Mouse (Mus musculus) G1E-ER4 (cell line): ENCODE results near the gene Sema7a. TPM values are rescaled to one million over a fixed set of nuclear protein-coding genes. Genes with fewer than 3 reads are reported as not detected.

Source experiments
- GATA1 ChIP-seq: IDR thresholded peaks from one replicate; pipeline ENCODE4 v1.8.0; 2012; ENCODE audit warnings: low read length, inconsistent platforms
- polyA plus RNA-seq: library from polyadenylated mRNA; stranded (reverse); fragments of >175 nt; gene quantifications from 2 replicates; pipeline ENCODE4 v1.2.3, GENCODE M21; 2012

Sema7a gene
- polyA plus RNA-seq, 1 experiment, result 0.02 TPM

GRCm38 (mm10) chr9:57978025-57978424, 38.1 kb downstream of the Sema7a start:
- TF ChIP-seq GATA1, result no peak

- TF ChIP-seq GATA1, result no peak
Measured at GRCm38 (mm10) chr9:57978858-57979257, 38.9 kb downstream of the Sema7a start.

- TF ChIP-seq GATA1, result no peak
Measured at GRCm38 (mm10) chr9:57980570-57980969, 40.7 kb downstream of the Sema7a start.

GRCm38 (mm10) chr9:57985304-57985703, 45.4 kb downstream of the Sema7a start:
- TF ChIP-seq GATA1, result no peak

GRCm38 (mm10) chr9:57986293-57986692, 46.4 kb downstream of the Sema7a start:
- TF ChIP-seq GATA1, result no peak

- TF ChIP-seq GATA1, result no peak
Measured at GRCm38 (mm10) chr9:57988098-57988497, 48.2 kb downstream of the Sema7a start.

GRCm38 (mm10) chr9:57989309-57989708, 49.4 kb downstream of the Sema7a start:
- TF ChIP-seq GATA1, result no peak

GRCm38 (mm10) chr9:57990438-57991110, 50.7 kb downstream of the Sema7a start:
- no peak for TF ChIP-seq GATA1

GRCm38 (mm10) chr9:57992060-57992459, 52.1 kb downstream of the Sema7a start:
- TF ChIP-seq GATA1, result no peak

- no peak for TF ChIP-seq GATA1
Measured at GRCm38 (mm10) chr9:57992781-57993591, 53.1 kb downstream of the Sema7a start.

GRCm38 (mm10) chr9:57995282-57995681, 55.4 kb downstream of the Sema7a start:
- no peak for TF ChIP-seq GATA1

- TF ChIP-seq GATA1, result no peak
Measured at GRCm38 (mm10) chr9:57997511-57998031, 57.7 kb downstream of the Sema7a start.

GRCm38 (mm10) chr9:57998032-57998659, 58.2 kb downstream of the Sema7a start:
- no peak for TF ChIP-seq GATA1

- TF ChIP-seq GATA1, result no peak
Measured at GRCm38 (mm10) chr9:57998685-57999084, 58.8 kb downstream of the Sema7a start.

- TF ChIP-seq GATA1, result no peak
Measured at GRCm38 (mm10) chr9:57999676-58000075, 59.8 kb downstream of the Sema7a start.

GRCm38 (mm10) chr9:58003272-58003671, 63.4 kb downstream of the Sema7a start:
- no peak for TF ChIP-seq GATA1
